Mouse (Mus musculus) R1 (cell line): Measurements from ENCODE around the gene Ext2.

Source experiments
- DNase-seq: peaks from one replicate; pipeline ENCODE4 v3.0.0-alpha.2; 2018; ENCODE audit warnings: low read depth, low spot score

The Ext2 gene

DNA sequence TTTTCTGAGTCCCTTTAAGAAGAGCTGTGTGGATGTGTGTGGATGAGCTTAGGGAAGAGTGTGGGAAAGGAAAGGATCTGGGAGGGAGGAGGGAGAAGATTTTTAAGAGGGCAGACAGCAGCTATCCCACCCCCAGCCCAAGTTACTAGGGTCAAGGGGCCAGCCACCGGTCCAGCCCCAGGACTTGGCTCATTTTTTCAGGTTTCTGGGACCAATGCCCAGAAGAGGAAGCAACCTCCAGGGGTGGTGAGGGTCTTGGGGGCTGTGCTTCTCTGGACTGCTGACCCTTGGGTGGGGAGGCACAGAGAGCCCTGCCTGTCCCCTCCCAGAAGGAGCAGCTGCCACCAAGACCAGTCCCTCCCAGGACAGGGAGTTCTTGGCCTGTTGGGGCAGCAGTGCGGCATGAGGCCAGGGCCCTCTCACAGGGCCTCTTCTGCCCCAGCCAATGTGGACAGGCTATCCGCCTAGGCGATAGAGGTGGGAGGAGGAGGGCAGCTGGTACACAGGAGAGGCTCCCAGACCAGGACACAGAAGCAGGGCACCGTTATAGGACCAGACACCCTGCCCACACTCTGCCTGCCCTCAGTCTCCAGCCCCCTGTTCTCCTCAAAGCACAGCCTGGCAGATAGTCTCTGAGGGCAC is 203.0 kb downstream of the Ext2 start:
- DNase-seq = no peak

- DNase-seq = no peak
These were observed 203.7 kb downstream of the Ext2 start for GRCm38 (mm10) chr2:93618447-93619199.

GRCm38 (mm10) chr2:93615845-93616689 is 206.3 kb downstream of the Ext2 start:
- DNase-seq = no peak

GRCm38 (mm10) chr2:93613020-93613419 is 209.3 kb downstream of the Ext2 start:
- no peak for DNase-seq
